Mouse (Mus musculus) kidney, adult 2 months (tissue): ENCODE data around the gene Olfr212.

ENCODE experiments used
- CTCF ChIP-seq: fragments of 200-500 bp; conservative IDR thresholded peaks from 2 replicates; pipeline ENCODE4 v1.5.1; 2011; ENCODE audit warnings: low read depth, mild to moderate bottlenecking, control low read depth, low read length, moderate library complexity, mixed read lengths; ENCODE audit not compliant: insufficient read depth, insufficient read length
- POLR2A ChIP-seq: fragments of 200-500 bp; IDR thresholded peaks from one replicate; pipeline ENCODE4 v1.6.1; 2011; ENCODE audit warnings: low read depth, low read length, control low read depth

- no peak for TF ChIP-seq CTCF
- TF ChIP-seq POLR2A, result no peak
Observed at GRCm38 (mm10) chr6:116553935-116554334, 47.6 kb downstream of the Olfr212 start, which contains the start of gene Olfr214.
